Mouse (Mus musculus) lung, postnatal 4 days (tissue): ENCODE data around the gene Qrich2.
"Not testable (repeated sequence)": the region's sequence is repeated elsewhere in the genome, so short reads cannot be mapped to it uniquely, and the experiment has no call there.

Experiments
- DNase-seq, 2 experiments: peaks; one replicate each; pipeline ENCODE4 v3.0.0; 2021

Gene Qrich2

GRCm38 (mm10) chr11:116428872-116429859 lies 36.9 kb downstream of the Qrich2 start:
- DNase-seq, result peak in 1 of 2 experiments; percentile 13

- no peak for DNase-seq
Measured at GRCm38 (mm10) chr11:116426852-116427575, 39.0 kb downstream of the Qrich2 start.

- not testable (repeated sequence) for DNase-seq
Measured at GRCm38 (mm10) chr11:116426328-116426727, 39.7 kb downstream of the Qrich2 start.

GRCm38 (mm10) chr11:116424621-116425407 lies 41.2 kb downstream of the Qrich2 start:
- DNase-seq, result no peak

GRCm38 (mm10) chr11:116423782-116424620 lies 42.0 kb downstream of the Qrich2 start:
- peak; percentile 65 to 68 for DNase-seq

- no peak for DNase-seq
Measured at GRCm38 (mm10) chr11:116423214-116423613, 42.8 kb downstream of the Qrich2 start.

- DNase-seq, result no peak
Measured at GRCm38 (mm10) chr11:116422562-116422961, 43.5 kb downstream of the Qrich2 start.

GRCm38 (mm10) chr11:116421102-116421501 lies 44.9 kb downstream of the Qrich2 start:
- no peak for DNase-seq

- DNase-seq, result peak in 1 of 2 experiments; percentile 37
Measured at GRCm38 (mm10) chr11:116418841-116419462, 47.1 kb downstream of the Qrich2 start.

GRCm38 (mm10) chr11:116418194-116418840 lies 47.7 kb downstream of the Qrich2 start:
- peak; percentile 57 to 68 for DNase-seq

- no peak for DNase-seq
Measured at GRCm38 (mm10) chr11:116417054-116417453, 49.0 kb downstream of the Qrich2 start.

GRCm38 (mm10) chr11:116416196-116416943 lies 49.7 kb downstream of the Qrich2 start:
- no peak for DNase-seq

- no peak for DNase-seq
Measured at GRCm38 (mm10) chr11:116413631-116414022, 52.4 kb downstream of the Qrich2 start.

GRCm38 (mm10) chr11:116412904-116413630 lies 53.0 kb downstream of the Qrich2 start, which contains the start of gene Rnf157:
TSS of gene Rnf157 (minus strand) at chr11:116413032.
- peak; percentile 86 to 89 for DNase-seq

GRCm38 (mm10) chr11:116412028-116412827 lies 53.8 kb downstream of the Qrich2 start:
- peak; percentile 16 to 42 for DNase-seq

- DNase-seq, result no peak
Measured at GRCm38 (mm10) chr11:116411582-116411981, 54.5 kb downstream of the Qrich2 start.

GRCm38 (mm10) chr11:116410415-116410814 lies 55.6 kb downstream of the Qrich2 start:
- not testable (repeated sequence) for DNase-seq

- no peak for DNase-seq
Measured at GRCm38 (mm10) chr11:116409008-116409407, 57.0 kb downstream of the Qrich2 start.
